1 mouse cellular context compared by ENCODE assay signal in genomic region chrX:112347467-112348394, GRCm38 (mm10).
TF ChIP-seq lines count a peak whose summit lies in the region.

No protein-coding gene starts in this region.

TF ChIP-seq in MEL, 35 proteins besides CTCF, POLR2A, EP300 and RAD21 (continued from another document):
- no peak for TF ChIP-seq RCOR1 (IDR thresholded peaks at IDR 0.05; ENCODE audit: low read depth, low read length)
- no peak for TF ChIP-seq MAFK (IDR thresholded peaks at IDR 0.05; ENCODE audit: borderline replicate concordance, low read depth, low read length)
